11 mouse cellular contexts compared by ENCODE assay signal in the genomic region with DNA sequence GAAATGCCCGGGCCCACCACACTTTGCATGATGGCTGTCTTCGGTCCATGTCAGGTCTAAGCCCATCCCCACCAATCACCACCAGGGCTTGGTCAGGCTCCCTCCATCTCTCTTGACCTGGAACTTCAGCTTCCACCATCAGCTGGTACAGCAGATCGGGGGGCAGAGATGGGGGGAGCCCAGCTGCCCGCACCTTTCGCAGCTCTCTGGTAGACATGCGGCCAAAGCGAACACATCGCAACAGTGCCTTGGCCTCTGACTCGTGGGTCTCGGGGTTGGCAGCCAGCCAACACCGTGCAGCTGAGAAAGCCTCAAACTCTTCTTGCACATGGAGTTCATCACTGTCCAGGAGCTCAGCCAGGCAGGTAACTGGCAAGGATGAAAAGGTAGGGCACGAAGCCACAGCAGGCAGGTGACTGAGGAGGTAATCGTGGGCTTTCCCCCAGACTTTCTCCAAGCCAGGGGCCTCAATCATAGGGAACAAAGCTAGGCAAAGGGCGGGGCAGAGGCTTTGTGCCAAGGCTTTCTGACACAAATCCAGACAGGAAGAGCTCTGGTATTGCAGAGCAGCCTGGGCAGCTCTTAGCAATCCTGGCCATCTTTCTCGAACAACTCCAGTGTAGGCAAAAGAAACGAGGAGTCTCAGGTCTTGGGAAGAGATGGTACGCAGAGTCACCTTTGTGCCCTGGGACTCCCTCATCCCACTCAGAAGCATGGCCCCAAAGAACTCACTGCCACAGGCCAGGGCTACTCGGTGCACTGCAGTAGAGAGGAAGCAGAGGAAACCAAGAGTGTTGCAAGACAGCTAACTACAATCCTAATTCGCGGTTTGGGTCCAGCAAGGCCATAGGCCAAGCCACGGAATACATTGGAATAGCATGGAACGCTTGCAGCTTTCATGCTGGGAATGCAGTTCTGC. TPM values are rescaled to one million over a fixed set of nuclear protein-coding genes. Genes with fewer than 3 reads are reported as not detected.
DNase-seq lines count a peak whose midpoint lies in the region; ATAC-seq and TF ChIP-seq lines count a peak whose summit lies in the region.
"Had no signal": no experiment of that assay in that cellular context is flagged by ENCODE, and none has a peak within 500 bp of the region (broad histone marks: within the 10 kb centered on the region; RNA-seq: fewer than 3 reads in every experiment).

No protein-coding gene starts in this region.

- no peak for TF ChIP-seq POLR2A in small intestine, adult 2 months (IDR thresholded peaks at IDR 0.05; ENCODE audit: low read depth, low read length)

- H3K27ac ChIP-seq in stomach, embryonic 15.5 days, result no peak overlapping the region
- no peak overlapping the region for H3K27ac ChIP-seq in stomach, postnatal 0 days (replicated peaks)
- H3K27ac ChIP-seq in small intestine, adult 2 months (ENCODE audit: insufficient read depth, low read depth, low read length), result no peak overlapping the region
- no peak overlapping the region for H3K27ac ChIP-seq in limb, embryonic 10.5 days
- H3K27ac ChIP-seq: limb, embryonic 12.5 days; midbrain, embryonic 15.5 days had no signal

- no peak overlapping the region for H3K4me3 ChIP-seq in stomach, embryonic 15.5 days (replicated peaks)
- no peak overlapping the region for H3K4me3 ChIP-seq in stomach, postnatal 0 days (ENCODE audit: low read depth, low read length)
- 0 out of 2 replicates have a peak overlapping the region, but pooled peaks have one; percentile 18 for H3K4me3 ChIP-seq in small intestine, adult 2 months (ENCODE audit: low read depth, low read length)
- H3K4me3 ChIP-seq in limb, embryonic 10.5 days, result no peak overlapping the region
- H3K4me3 ChIP-seq: limb, embryonic 12.5 days; midbrain, embryonic 15.5 days had no signal

- no peak for TF ChIP-seq EP300 in stomach, postnatal 0 days (optimal IDR thresholded peaks at IDR 0.05)

- no peak overlapping the region for H3K9ac ChIP-seq in stomach, embryonic 15.5 days
- no peak overlapping the region for H3K9ac ChIP-seq in stomach, postnatal 0 days (ENCODE audit: low read length)
- H3K9ac ChIP-seq: limb, embryonic 12.5 days; midbrain, embryonic 15.5 days had no signal

- no peaks in the 10 kb centered on the region for H3K9me3 ChIP-seq in stomach, embryonic 15.5 days
- no peaks in the 10 kb centered on the region for H3K9me3 ChIP-seq in stomach, postnatal 0 days (ENCODE audit: control insufficient read depth, low read length)
- no peaks in the 10 kb centered on the region for H3K9me3 ChIP-seq in limb, embryonic 10.5 days (replicated peaks)
- H3K9me3 ChIP-seq: limb, embryonic 12.5 days; midbrain, embryonic 15.5 days had no signal

- H3K4me1 ChIP-seq in stomach, embryonic 15.5 days, result peaks cover 13% of the 10 kb centered on the region; the same call in 1 of the 2 replicates
- 0 out of 2 replicates have a peak, but pooled peaks cover 3% of the 10 kb centered on the region for H3K4me1 ChIP-seq in stomach, postnatal 0 days (replicated peaks; ENCODE audit: control insufficient read depth, insufficient read depth)
- peaks cover 17% of the 10 kb centered on the region for H3K4me1 ChIP-seq in small intestine, adult 2 months (ENCODE audit: control insufficient read depth, insufficient read depth, insufficient read length, low read length)
- H3K4me1 ChIP-seq in limb, embryonic 10.5 days, result peaks cover 13% of the 10 kb centered on the region

- WGBS in stomach, embryonic 15.5 days, result 78% methylated on average over 22 of the region's 22 CpGs
- WGBS in stomach, postnatal 0 days, result 61% methylated on average over 22 of the region's 22 CpGs
- WGBS in small intestine, adult 2 months, result 38% methylated on average over 22 of the region's 22 CpGs
- 89% methylated on average over 22 of the region's 22 CpGs for WGBS in limb, embryonic 10.5 days

- peak; percentile 14; the same call in 1 of the 2 replicates for ATAC-seq in stomach, embryonic 15.5 days (ENCODE audit: insufficient read depth, low FRiP score, low read depth)
- no peak for ATAC-seq in stomach, postnatal 0 days (ENCODE audit: low FRiP score, low TSS enrichment)
- ATAC-seq: midbrain, embryonic 15.5 days; Patski had no signal

- no peak for DNase-seq in stomach, postnatal 0 days (ENCODE audit: low spot score)
- DNase-seq in cerebellum, postnatal 14 days, result peak; percentile 41 to 55
- peak; percentile 33 for DNase-seq in heart, postnatal 4 days
- DNase-seq in limb, embryonic 10.5 days (ENCODE audit: low spot score), result no peak
- DNase-seq in embryo, embryonic 10.5 days (ENCODE audit: low spot score), result no peak
- DNase-seq: kidney, adult 18-20 months had no signal

- H3K4me2 ChIP-seq in stomach, embryonic 15.5 days, result no peak overlapping the region
- no peak overlapping the region for H3K4me2 ChIP-seq in stomach, postnatal 0 days (replicated peaks; ENCODE audit: low read depth)
- H3K4me2 ChIP-seq: limb, embryonic 12.5 days; midbrain, embryonic 15.5 days had no signal

- H3K27me3 ChIP-seq in stomach, embryonic 15.5 days (replicated peaks), result 0 out of 2 replicates have a peak, but pooled peaks cover 3% of the 10 kb centered on the region
- H3K27me3 ChIP-seq in stomach, postnatal 0 days (ENCODE audit: control insufficient read depth, insufficient read depth, low read length), result no peaks in the 10 kb centered on the region
- no peaks in the 10 kb centered on the region for H3K27me3 ChIP-seq in small intestine, adult 2 months (ENCODE audit: control insufficient read depth, insufficient read depth, low read length)
- H3K27me3 ChIP-seq in limb, embryonic 10.5 days (ENCODE audit: low read depth, poor library complexity, severe bottlenecking), result peaks cover 29% of the 10 kb centered on the region
- H3K27me3 ChIP-seq: Patski had no signal

- TF ChIP-seq CTCF in stomach, postnatal 0 days (IDR thresholded peaks at IDR 0.05; ENCODE audit: low read depth), result no peak
- no peak for TF ChIP-seq CTCF in small intestine, adult 2 months (IDR thresholded peaks at IDR 0.05; ENCODE audit: extremely low read depth, insufficient read length, insufficient replicate concordance, low read depth, low read length)

- H3K36me3 ChIP-seq in stomach, embryonic 15.5 days, result no peaks in the 10 kb centered on the region
- no peaks in the 10 kb centered on the region for H3K36me3 ChIP-seq in stomach, postnatal 0 days (ENCODE audit: control insufficient read depth, insufficient read depth, low read length)
- H3K36me3 ChIP-seq in small intestine, adult 2 months (ENCODE audit: control insufficient read depth, insufficient read depth, low read length), result no peaks in the 10 kb centered on the region
- no peaks in the 10 kb centered on the region for H3K36me3 ChIP-seq in limb, embryonic 10.5 days
- H3K36me3 ChIP-seq: limb, embryonic 12.5 days; midbrain, embryonic 15.5 days had no signal

RNA-seq across cellular contexts. Expression of a gene that starts 4.5 kb away (rescaled TPM):
- polyA plus RNA-seq in stomach, embryonic 15.5 days (2015; fragmentation: Nextera tagmentation; extraction: Ambion mirVana), result 0.28 and 0.36 TPM in 2 replicates
- 0.31 and 0.33 TPM in 2 replicates for polyA plus RNA-seq in stomach, postnatal 0 days (2015; fragmentation: Nextera tagmentation; extraction: Ambion mirVana)
- total RNA-seq in heart, postnatal 4 days (2021), result 1 to 10 TPM in 1 of 2 experiments, under 1 TPM in 1; 0.86 to 1.1 TPM
- 0.29 and 1.7 TPM in 2 replicates for polyA plus RNA-seq in small intestine, adult 2 months (2012; rRNA removed)
- 0.06 and 0.10 TPM in 2 replicates for polyA plus RNA-seq in limb, embryonic 10.5 days (2016; fragmentation: Nextera tagmentation; extraction: Ambion mirVana)

RNA-seq across cellular contexts. Expression of a gene that starts 22.4 kb away (rescaled TPM):
- 6.4 and 7.3 TPM in 2 replicates for polyA plus RNA-seq in stomach, embryonic 15.5 days (2015; fragmentation: Nextera tagmentation; extraction: Ambion mirVana)
- 6.2 and 7.8 TPM in 2 replicates for polyA plus RNA-seq in stomach, postnatal 0 days (2015; fragmentation: Nextera tagmentation; extraction: Ambion mirVana)
- 10 to 100 TPM in 1 of 2 experiments, 1 to 10 TPM in 1; 9.3 to 12.3 TPM for total RNA-seq in heart, postnatal 4 days (2021)
- polyA plus RNA-seq in small intestine, adult 2 months (2012; rRNA removed), result 48.1 and 105 TPM in 2 replicates
- 3.8 and 5.7 TPM in 2 replicates for polyA plus RNA-seq in limb, embryonic 10.5 days (2016; fragmentation: Nextera tagmentation; extraction: Ambion mirVana)

RNA-seq across cellular contexts. Expression of a gene that starts 31.9 kb away (rescaled TPM):
- polyA plus RNA-seq in stomach, embryonic 15.5 days (2015; fragmentation: Nextera tagmentation; extraction: Ambion mirVana), result 132 and 145 TPM in 2 replicates
- polyA plus RNA-seq in stomach, postnatal 0 days (2015; fragmentation: Nextera tagmentation; extraction: Ambion mirVana), result 69.4 and 71.7 TPM in 2 replicates
- 10 to 100 TPM; 64.2 to 65.8 TPM for total RNA-seq in heart, postnatal 4 days (2021)
- polyA plus RNA-seq in small intestine, adult 2 months (2012; rRNA removed), result 65.0 and 97.3 TPM in 2 replicates
- 179 and 201 TPM in 2 replicates for polyA plus RNA-seq in limb, embryonic 10.5 days (2016; fragmentation: Nextera tagmentation; extraction: Ambion mirVana)

RNA-seq across cellular contexts. Expression of a gene that starts 32.0 kb away (rescaled TPM):
- 179 and 204 TPM in 2 replicates for polyA plus RNA-seq in stomach, embryonic 15.5 days (2015; fragmentation: Nextera tagmentation; extraction: Ambion mirVana)
- polyA plus RNA-seq in stomach, postnatal 0 days (2015; fragmentation: Nextera tagmentation; extraction: Ambion mirVana), result 92.1 and 100.0 TPM in 2 replicates
- 10 to 100 TPM; 49.5 to 52.9 TPM for total RNA-seq in heart, postnatal 4 days (2021)
- 9.6 and 20.0 TPM in 2 replicates for polyA plus RNA-seq in small intestine, adult 2 months (2012; rRNA removed)
- polyA plus RNA-seq in limb, embryonic 10.5 days (2016; fragmentation: Nextera tagmentation; extraction: Ambion mirVana), result 526 and 613 TPM in 2 replicates

RNA-seq across cellular contexts. Expression of a gene that starts 37.9 kb away (rescaled TPM):
- 50.9 and 51.8 TPM in 2 replicates for polyA plus RNA-seq in stomach, embryonic 15.5 days (2015; fragmentation: Nextera tagmentation; extraction: Ambion mirVana)
- polyA plus RNA-seq in stomach, postnatal 0 days (2015; fragmentation: Nextera tagmentation; extraction: Ambion mirVana), result 38.3 and 42.7 TPM in 2 replicates
- 10 to 100 TPM; 25.7 to 27.2 TPM for total RNA-seq in heart, postnatal 4 days (2021)
- 50.9 and 93.1 TPM in 2 replicates for polyA plus RNA-seq in small intestine, adult 2 months (2012; rRNA removed)
- 45.4 and 51.9 TPM in 2 replicates for polyA plus RNA-seq in limb, embryonic 10.5 days (2016; fragmentation: Nextera tagmentation; extraction: Ambion mirVana)

Comparison
In these comparisons a context has a peak if more than half of its experiments do, and no peak if none do; other contexts are left out.
1. DNase-seq: peak in cerebellum, postnatal 14 days (2 of 2) and heart, postnatal 4 days (single experiment); none in stomach, postnatal 0 days (single experiment), limb, embryonic 10.5 days (single experiment) and embryo, embryonic 10.5 days (single experiment).